In the genomic region with DNA sequence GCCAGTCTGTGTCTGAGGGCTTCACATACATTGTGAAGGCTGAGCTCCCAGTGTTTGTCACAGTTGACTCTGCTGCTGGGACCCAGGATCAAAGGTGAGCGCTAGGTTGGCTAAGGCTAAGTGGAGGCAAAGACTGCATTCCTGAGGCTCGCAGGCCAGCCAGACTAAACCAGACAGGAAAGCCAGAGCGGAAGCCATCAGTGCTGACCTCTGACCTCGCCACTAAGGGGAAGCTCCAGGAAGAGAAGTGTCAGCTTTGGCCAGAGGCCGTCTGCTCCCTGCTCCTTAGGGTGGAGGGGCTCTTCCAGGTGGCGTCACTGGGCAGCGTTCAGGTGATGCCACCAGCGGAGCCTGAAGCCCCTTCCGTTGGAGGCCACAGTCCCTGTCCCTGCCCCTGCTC, we compare ENCODE assay signal across 11 mouse cellular contexts. TPM values are rescaled to one million over a fixed set of nuclear protein-coding genes. Genes with fewer than 3 reads are reported as not detected.
DNase-seq lines count a peak whose midpoint lies in the region; ATAC-seq and TF ChIP-seq lines count a peak whose summit lies in the region.
"Had no signal": no experiment of that assay in that cellular context is flagged by ENCODE, and none has a peak within 500 bp of the region (broad histone marks: within the 10 kb centered on the region; RNA-seq: fewer than 3 reads in every experiment).

No protein-coding gene starts in this region.

- DNase-seq in adrenal gland, postnatal 14 days = peak; percentile 46
- DNase-seq in adrenal gland, adult 18-20 months (ENCODE audit: low spot score in 2 of 2) = no peak
- peak; percentile 83 for DNase-seq in kidney, adult 11 months
- peak; percentile 75 for DNase-seq in kidney, adult 18-20 months
- DNase-seq in liver, embryonic 14.5 days (ENCODE audit: low read depth in 3 of 3, low spot score in 3 of 3) = no peak
- DNase-seq in thymus, postnatal 4 days = no peak
- DNase-seq in left cerebral cortex, adult 18-20 months (ENCODE audit: low spot score in 2 of 2) = no peak
- DNase-seq: layer of hippocampus, postnatal 36 days; lung, adult 2 months; midbrain, embryonic 14.5 days had no signal

- H3K4me1 ChIP-seq in kidney, embryonic 14.5 days (ENCODE audit: control insufficient read depth, insufficient read depth, low read length) = peaks cover 20% of the 10 kb centered on the region; the same call in 1 of the 2 replicates
- no peaks in the 10 kb centered on the region for H3K4me1 ChIP-seq in liver, embryonic 14.5 days (replicated peaks; ENCODE audit: control insufficient read depth in 2 of 2, insufficient read depth in 2 of 2, low read length in 1 of 2)

- H3K27me3 ChIP-seq in kidney, embryonic 14.5 days (ENCODE audit: control insufficient read depth, insufficient read depth, low read length) = no peaks in the 10 kb centered on the region
- no peaks in the 10 kb centered on the region for H3K27me3 ChIP-seq in liver, embryonic 14.5 days (ENCODE audit: control insufficient read depth, insufficient read depth, low read length)

- no peaks in the 10 kb centered on the region for H3K9me3 ChIP-seq in kidney, embryonic 14.5 days (ENCODE audit: control insufficient read depth, low read length)
- H3K9me3 ChIP-seq in liver, embryonic 14.5 days (ENCODE audit: control insufficient read depth, low read length) = no peaks in the 10 kb centered on the region

- TF ChIP-seq CTCF in liver, embryonic 14.5 days (IDR thresholded peaks at IDR 0.05; ENCODE audit: low read depth) = no peak

- H3K27ac ChIP-seq in kidney, embryonic 14.5 days (ENCODE audit: low read depth, low read length) = no peak overlapping the region; the same call in 1 of the 2 replicates
- H3K27ac ChIP-seq in liver, embryonic 14.5 days = no peak overlapping the region

- no peak overlapping the region for H3K4me3 ChIP-seq in kidney, embryonic 14.5 days (ENCODE audit: low read length)
- no peak overlapping the region for H3K4me3 ChIP-seq in liver, embryonic 14.5 days (ENCODE audit: insufficient read depth in 1 of 2, low read depth in 2 of 2, low read length in 2 of 2)

- WGBS in kidney, embryonic 14.5 days = 55% methylated on average over 9 of the region's 9 CpGs
- WGBS in liver, embryonic 14.5 days (ENCODE audit: insufficient replicate concordance) = 79% methylated on average over 9 of the region's 9 CpGs

- no peak for ATAC-seq in kidney, embryonic 14.5 days (ENCODE audit: low FRiP score, low TSS enrichment)
- ATAC-seq in liver, embryonic 14.5 days (ENCODE audit: insufficient read depth) = peak; percentile 21; the same call in 1 of the 2 replicates

- peaks cover 98% of the 10 kb centered on the region for H3K36me3 ChIP-seq in kidney, embryonic 14.5 days (ENCODE audit: control insufficient read depth, insufficient read depth, low read length)
- H3K36me3 ChIP-seq in liver, embryonic 14.5 days (replicated peaks; ENCODE audit: control insufficient read depth, insufficient read depth, low read depth) = peaks cover 100% of the 10 kb centered on the region

- H3K4me2 ChIP-seq in kidney, embryonic 14.5 days (replicated peaks; ENCODE audit: low read depth, low read length) = no peak overlapping the region
- H3K4me2 ChIP-seq in liver, embryonic 14.5 days (ENCODE audit: low read depth) = no peak overlapping the region

- H3K9ac ChIP-seq in kidney, embryonic 14.5 days (ENCODE audit: low read depth, low read length) = no peak overlapping the region; the same call in 1 of the 2 replicates
- H3K9ac ChIP-seq in liver, embryonic 14.5 days (replicated peaks) = no peak overlapping the region

- no peak for TF ChIP-seq EP300 in liver, embryonic 14.5 days (IDR thresholded peaks at IDR 0.05; ENCODE audit: low read depth)

RNA-seq across cellular contexts. Expression of gene Gins2, which starts 13.3 kb away (rescaled TPM):
- 10.3 and 15.5 TPM in 2 replicates for total RNA-seq in adrenal gland, postnatal 14 days (2021)
- 1 to 10 TPM; 4.6 to 5.0 TPM for total RNA-seq in adrenal gland, adult 18-20 months (2021)
- 118 and 145 TPM in 2 replicates for polyA plus RNA-seq in kidney, embryonic 14.5 days (2014; fragmentation: Nextera tagmentation; extraction: Ambion mirVana)
- 31.5 and 37.5 TPM in 2 replicates for polyA plus RNA-seq in liver, embryonic 14.5 days (2012; rRNA removed)
- polyA plus RNA-seq in liver, embryonic 14.5 days (2014; fragmentation: Nextera tagmentation; extraction: Ambion mirVana) = 63.4 and 63.7 TPM in 2 replicates
- total RNA-seq in left cerebral cortex, adult 18-20 months (2021) = 1 to 10 TPM; 2.1 to 2.4 TPM

Comparison
In these comparisons a context has a peak if more than half of its experiments do, and no peak if none do; other contexts are left out.
1. DNase-seq: peak in adrenal gland, postnatal 14 days (single experiment), kidney, adult 11 months (single experiment) and kidney, adult 18-20 months (single experiment); none in adrenal gland, adult 18-20 months (0 of 2), liver, embryonic 14.5 days (0 of 3), thymus, postnatal 4 days (single experiment) and left cerebral cortex, adult 18-20 months (0 of 2).